Mouse (Mus musculus): ENCODE data around the gene Zfp867.
A peak's percentile ranks its signal among the peaks of the same experiment; 100 is the strongest.

DNA sequence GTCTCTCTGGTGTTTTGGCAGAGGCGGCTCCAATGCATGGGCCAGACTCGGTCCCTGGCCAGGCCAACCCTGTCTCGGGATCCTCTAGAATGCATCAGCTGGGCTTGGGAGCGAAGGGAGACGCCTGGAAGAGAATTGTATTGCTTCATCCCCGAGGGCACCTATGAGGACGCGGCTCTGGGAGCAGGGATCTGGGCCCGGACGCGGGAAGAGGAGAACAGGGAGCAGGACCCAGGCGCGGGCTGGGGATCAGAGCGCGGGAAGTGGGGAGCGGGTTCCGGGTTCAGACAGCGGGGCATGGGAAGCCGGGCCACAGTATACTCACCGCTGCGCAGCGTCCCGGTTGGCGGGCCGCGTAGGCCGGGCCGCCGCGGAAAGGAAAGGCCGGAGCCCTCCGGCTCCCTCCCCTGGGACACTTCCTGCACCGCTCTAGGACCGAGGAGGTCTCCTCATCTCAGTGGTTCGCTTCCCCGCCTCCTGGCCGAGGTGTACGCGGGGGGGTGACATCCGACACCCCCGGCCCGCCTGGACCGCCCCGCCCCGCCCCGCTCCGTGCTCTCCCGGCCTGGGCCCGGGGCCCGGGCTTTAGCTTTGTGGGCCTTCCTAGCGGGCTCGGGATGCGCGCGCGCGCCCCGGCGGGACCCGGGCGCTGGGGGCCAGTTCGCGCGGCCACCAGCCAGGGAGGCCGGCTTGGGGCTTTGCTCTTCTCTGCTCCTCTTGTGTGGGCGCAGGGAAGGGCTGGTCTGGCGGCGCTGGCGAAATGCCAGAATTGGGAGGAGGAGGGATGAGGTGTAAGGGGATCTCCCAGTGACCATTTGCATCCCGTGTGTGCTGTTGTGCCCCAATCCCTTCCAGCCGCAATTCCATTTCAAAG is 33.8 kb upstream of the Zfp867 start:
- no peak for TF ChIP-seq CHD2 (IDR thresholded peaks at IDR 0.05; ENCODE audit: low read depth, low read length)
- no peak for TF ChIP-seq MAFK (IDR thresholded peaks at IDR 0.05; ENCODE audit: insufficient read depth, low read depth, low read length)
- TF ChIP-seq HCFC1 (IDR thresholded peaks at IDR 0.05; ENCODE audit: borderline replicate concordance, insufficient read depth, low read length): peak; percentile 51; the same call in 1 of the 2 replicates
- no peak for TF ChIP-seq ZC3H11A (IDR thresholded peaks at IDR 0.05; ENCODE audit: borderline replicate concordance, low read depth, low read length)
- TF ChIP-seq ZNF384 (IDR thresholded peaks at IDR 0.05; ENCODE audit: low read depth, low read length): no peak
